Mouse (Mus musculus): ENCODE data around the gene Sult1a1. TPM values are rescaled to one million over a fixed set of nuclear protein-coding genes. Genes with fewer than 3 reads are reported as not detected.

Gene Sult1a1
- polyA plus RNA-seq, 1 experiment from 2014 or later, result 58.4 TPM

GRCm38 (mm10) chr7:126703757-126704077, 27.5 kb upstream of the Sult1a1 start:
- H3K27me3 ChIP-seq (replicated peaks; ENCODE audit: insufficient read depth, low read length), result 0 out of 2 replicates have a peak, but pooled peaks cover 12% of the 10 kb centered on the region
- peak overlapping the region; percentile 8; the same call in 1 of the 2 replicates for H3K4me3 ChIP-seq (ENCODE audit: low read depth, low read length)
- TF ChIP-seq CTCF (IDR thresholded peaks at IDR 0.05), result no peak
- no peak for TF ChIP-seq EP300 (IDR thresholded peaks at IDR 0.05)
- 22% methylated on average over 7 of the region's 7 CpGs for WGBS
- H3K4me1 ChIP-seq (ENCODE audit: insufficient read depth, low read depth, low read length), result peaks cover 4% of the 10 kb centered on the region
- peak overlapping the region; percentile 54; the same call in 1 of the 2 replicates for H3K4me2 ChIP-seq (replicated peaks; ENCODE audit: low read depth, low read length)
- no peaks in the 10 kb centered on the region for H3K9me3 ChIP-seq (ENCODE audit: low read length)
- ATAC-seq (no peak), DNase-seq (ENCODE audit: low spot score) (no peak)
- no peak overlapping the region for H3K9ac ChIP-seq (replicated peaks; ENCODE audit: low read depth)
- H3K36me3 ChIP-seq (ENCODE audit: insufficient read depth, low read length), result no peaks in the 10 kb centered on the region
- H3K27ac ChIP-seq (ENCODE audit: low read length), result no peak overlapping the region

- ATAC-seq (no peak), DNase-seq (ENCODE audit: low spot score) (no peak)
- Histone ChIP-seq H3K9ac (replicated peaks; ENCODE audit: low read depth) (no peak overlapping the region), H3K27me3 (replicated peaks; ENCODE audit: insufficient read depth, low read length) (0 out of 2 replicates have a peak, but pooled peaks cover 12% of the 10 kb centered on the region), H3K4me2 (replicated peaks; ENCODE audit: low read depth, low read length) (peak overlapping the region; percentile 19), H3K36me3 (ENCODE audit: insufficient read depth, low read length) (no peaks in the 10 kb centered on the region), H3K4me3 (ENCODE audit: low read depth, low read length) (peak overlapping the region; percentile 8), H3K27ac (ENCODE audit: low read length) (no peak overlapping the region), H3K9me3 (ENCODE audit: low read length) (no peaks in the 10 kb centered on the region), H3K4me1 (ENCODE audit: insufficient read depth, low read depth, low read length) (peaks cover 4% of the 10 kb centered on the region)
- WGBS, result 64% methylated on average over 12 of the region's 12 CpGs
- no peak for TF ChIP-seq CTCF (IDR thresholded peaks at IDR 0.05)
- TF ChIP-seq EP300 (IDR thresholded peaks at IDR 0.05), result no peak
These were observed 26.9 kb upstream of the Sult1a1 start for GRCm38 (mm10) chr7:126702861-126703756.

- peaks cover 4% of the 10 kb centered on the region for H3K4me1 ChIP-seq (ENCODE audit: insufficient read depth, low read depth, low read length)
- no peak overlapping the region for H3K9ac ChIP-seq (replicated peaks; ENCODE audit: low read depth)
- no peaks in the 10 kb centered on the region for H3K36me3 ChIP-seq (ENCODE audit: insufficient read depth, low read length)
- 58% methylated on average over 6 of the region's 6 CpGs for WGBS
- H3K4me2 ChIP-seq (replicated peaks; ENCODE audit: low read depth, low read length), result no peak overlapping the region
- DNase-seq (ENCODE audit: low spot score), result peak; percentile 40
- H3K27ac ChIP-seq (ENCODE audit: low read length), result no peak overlapping the region
- no peak for ATAC-seq
- H3K27me3 ChIP-seq (replicated peaks; ENCODE audit: insufficient read depth, low read length), result 0 out of 2 replicates have a peak, but pooled peaks cover 12% of the 10 kb centered on the region
- H3K4me3 ChIP-seq (ENCODE audit: low read depth, low read length), result no peak overlapping the region
- H3K9me3 ChIP-seq (ENCODE audit: low read length), result no peaks in the 10 kb centered on the region
- TF ChIP-seq CTCF (IDR thresholded peaks at IDR 0.05), result no peak
- TF ChIP-seq EP300 (IDR thresholded peaks at IDR 0.05), result no peak
These were observed 26.1 kb upstream of the Sult1a1 start for GRCm38 (mm10) chr7:126702358-126702757.

- Histone ChIP-seq H3K4me1 (ENCODE audit: insufficient read depth, low read depth, low read length) (peaks cover 6% of the 10 kb centered on the region), H3K4me2 (replicated peaks; ENCODE audit: low read depth, low read length) (peak overlapping the region; percentile 29), H3K4me3 (ENCODE audit: low read depth, low read length) (no peak overlapping the region), H3K36me3 (ENCODE audit: insufficient read depth, low read length) (no peaks in the 10 kb centered on the region), H3K27me3 (replicated peaks; ENCODE audit: insufficient read depth, low read length) (0 out of 2 replicates have a peak, but pooled peaks cover 12% of the 10 kb centered on the region), H3K9ac (replicated peaks; ENCODE audit: low read depth) (no peak overlapping the region), H3K27ac (ENCODE audit: low read length) (no peak overlapping the region), H3K9me3 (ENCODE audit: low read length) (no peaks in the 10 kb centered on the region)
- TF ChIP-seq EP300 (IDR thresholded peaks at IDR 0.05) (no peak), CTCF (IDR thresholded peaks at IDR 0.05) (no peak)
- WGBS, result 52% methylated on average over 24 of the region's 24 CpGs
- DNase-seq (ENCODE audit: low spot score), result no peak
- no peak for ATAC-seq
These were observed 25.5 kb upstream of the Sult1a1 start for GRCm38 (mm10) chr7:126701559-126702357.

- Histone ChIP-seq H3K4me3 (ENCODE audit: low read depth, low read length) (no peak overlapping the region), H3K9me3 (ENCODE audit: low read length) (no peaks in the 10 kb centered on the region)
- WGBS, result 3% methylated on average over 11 of the region's 11 CpGs
These were observed 24.8 kb upstream of the Sult1a1 start for GRCm38 (mm10) chr7:126701070-126701469.

More at GRCm38 (mm10) chr7:126701070-126701469, 24.8 kb upstream of the Sult1a1 start:
- peak; percentile 95 for TF ChIP-seq CTCF (IDR thresholded peaks at IDR 0.05)
- no peak for TF ChIP-seq EP300 (IDR thresholded peaks at IDR 0.05)
- peaks cover 13% of the 10 kb centered on the region for H3K4me1 ChIP-seq (ENCODE audit: insufficient read depth, low read depth, low read length)
- H3K9ac ChIP-seq (replicated peaks; ENCODE audit: low read depth), result no peak overlapping the region
- DNase-seq (ENCODE audit: low spot score), result peak; percentile 91
- peak overlapping the region; percentile 29 for H3K4me2 ChIP-seq (replicated peaks; ENCODE audit: low read depth, low read length)
- H3K36me3 ChIP-seq (ENCODE audit: insufficient read depth, low read length), result no peaks in the 10 kb centered on the region
- H3K27me3 ChIP-seq (replicated peaks; ENCODE audit: insufficient read depth, low read length), result 0 out of 2 replicates have a peak, but pooled peaks cover 12% of the 10 kb centered on the region
- ATAC-seq, result peak; percentile 73
- no peak overlapping the region for H3K27ac ChIP-seq (ENCODE audit: low read length)

All from lung, postnatal 0 days (tissue).